In genomic region chr1:127325601-127326198, GRCm38 (mm10) we compare ENCODE assay signal across 15 mouse cellular contexts.
"Had no signal": no experiment of that assay in that cellular context is flagged by ENCODE, and none has a peak within 500 bp of the region (broad histone marks: within the 10 kb centered on the region; RNA-seq: fewer than 3 reads in every experiment).

No protein-coding gene starts in this region.

- H3K4me2 ChIP-seq: limb, embryonic 12.5 days; liver, embryonic 13.5 days; lung, embryonic 15.5 days had no signal

- H3K36me3 ChIP-seq: liver, embryonic 13.5 days had no signal

- H3K27me3 ChIP-seq: limb, embryonic 12.5 days; liver, embryonic 13.5 days; lung, embryonic 15.5 days had no signal

- ATAC-seq: liver, postnatal 0 days; midbrain, embryonic 16.5 days had no signal

- DNase-seq: kidney, adult 9 months; kidney, postnatal 36 days; layer of hippocampus, adult 9-11 months; layer of hippocampus, postnatal 36 days; liver; liver, embryonic 13.5 days; liver, postnatal 0 days; lung, postnatal 14 days; right cerebral cortex, adult 18-20 months; right cerebral cortex, postnatal 25 days; thymus, postnatal 36 days had no signal

- H3K4me3 ChIP-seq: limb, embryonic 12.5 days; liver, embryonic 13.5 days; lung, embryonic 15.5 days had no signal

- H3K9ac ChIP-seq: limb, embryonic 12.5 days; liver, embryonic 13.5 days; liver, postnatal 0 days; lung, embryonic 15.5 days had no signal

- H3K4me1 ChIP-seq: lung, embryonic 15.5 days had no signal

- H3K9me3 ChIP-seq: limb, embryonic 12.5 days; liver, embryonic 13.5 days; lung, embryonic 15.5 days had no signal

- H3K27ac ChIP-seq: kidney, postnatal 0 days; limb, embryonic 12.5 days; liver, embryonic 13.5 days; lung, embryonic 15.5 days had no signal
